Mouse (Mus musculus) lung, postnatal 10 days (tissue): ENCODE measurements around the gene Usp18.
A peak's percentile ranks its signal among the peaks of the same experiment; 100 is the strongest.

Experiments
- DNase-seq: peaks from one replicate; pipeline ENCODE4 v3.0.0; 2021

Usp18 gene

DNA sequence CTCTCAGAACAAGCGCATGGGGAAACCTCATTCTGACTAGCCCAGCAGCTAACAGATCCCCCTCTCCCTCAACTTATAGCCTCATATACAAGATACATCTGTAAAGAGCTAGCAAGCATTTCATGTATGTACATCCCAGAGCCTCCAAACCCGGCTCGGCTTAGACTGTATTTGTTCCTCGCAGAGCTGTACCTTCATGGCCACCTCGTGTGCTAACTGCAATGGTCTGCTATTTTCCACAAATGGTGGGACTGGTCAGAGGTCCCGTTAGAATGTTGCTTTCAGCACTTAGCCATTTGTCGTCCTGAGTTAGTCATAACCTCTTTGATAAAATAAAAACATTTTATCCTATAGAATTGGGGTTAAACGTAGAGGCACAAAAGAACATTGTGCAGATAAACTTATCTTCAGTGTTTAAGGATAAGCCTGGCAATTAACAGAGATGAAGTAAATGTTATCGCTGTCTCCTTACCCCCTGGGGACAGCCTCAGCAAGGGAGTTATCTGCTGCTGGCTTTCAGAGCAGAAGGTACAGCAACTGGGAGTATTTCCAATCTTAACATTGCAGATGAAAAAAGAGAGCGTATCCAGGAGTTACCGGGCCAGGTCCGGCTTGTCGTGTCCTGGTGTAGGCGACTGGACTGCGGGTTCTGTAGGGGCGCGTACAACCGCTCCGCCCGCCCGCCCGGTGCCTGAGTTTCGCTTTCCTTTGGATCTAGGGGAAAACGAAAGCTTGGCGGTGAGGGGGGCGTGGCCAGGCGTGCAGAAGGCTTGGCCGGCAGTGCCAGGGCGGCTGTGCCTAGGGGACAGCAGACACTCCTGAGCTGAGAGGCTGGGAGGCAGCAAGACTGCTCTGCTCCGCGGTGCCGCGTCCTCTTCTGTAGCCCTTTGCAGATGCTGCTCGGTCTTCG is at the start of gene Usp18:
Gene Usp18 (plus strand): TSS at position 780 of the 910 bp plus-strand sequence.
- peak; percentile 95 for DNase-seq

DNA sequence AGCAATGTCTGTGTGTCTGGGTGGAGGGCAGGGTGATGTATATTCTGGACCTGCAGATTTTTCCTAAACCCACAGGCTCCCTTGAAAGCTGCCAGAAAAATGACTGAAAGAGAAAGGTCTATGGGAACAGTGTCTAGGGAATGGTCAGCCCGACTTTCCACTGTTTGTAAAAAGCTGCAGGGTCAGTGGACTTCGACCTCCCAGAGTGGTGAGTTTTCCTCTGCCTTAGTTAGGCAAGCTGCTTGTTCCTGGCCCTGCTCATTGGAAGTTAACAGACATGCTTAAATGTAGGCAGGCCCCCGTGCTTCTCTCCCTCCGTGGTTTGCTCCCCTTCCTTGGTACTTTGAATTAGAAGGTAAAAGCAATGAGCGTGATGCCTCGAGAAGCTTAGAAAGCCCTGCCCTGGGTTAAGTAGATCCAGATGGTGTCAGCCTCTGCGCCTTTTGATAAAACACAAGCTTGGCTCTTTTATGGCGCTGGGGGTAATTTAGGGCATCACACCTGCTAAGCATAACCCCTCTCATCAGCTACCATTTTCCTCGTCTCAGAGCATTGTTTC is 47.8 kb upstream of the Usp18 start:
- DNase-seq = no peak

DNA sequence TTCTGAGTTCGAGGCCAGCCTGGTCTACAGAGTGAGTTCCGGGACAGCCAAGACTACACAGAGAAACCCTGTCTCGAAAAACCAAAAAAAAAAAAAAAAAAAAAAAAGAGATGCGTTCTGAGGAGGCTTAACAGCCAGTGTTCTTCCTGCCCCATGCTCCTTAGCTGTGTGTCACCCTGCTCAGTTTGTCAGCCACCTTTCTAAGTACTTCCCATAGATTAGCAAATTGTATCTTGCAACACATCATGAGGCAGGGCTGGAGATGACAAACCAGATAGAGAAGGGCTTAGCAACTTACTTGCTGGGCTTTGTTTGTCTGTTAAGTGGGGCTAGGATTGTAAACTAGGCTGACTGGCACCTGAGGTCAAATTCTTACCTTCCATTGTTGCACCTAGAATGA is 45.2 kb upstream of the Usp18 start:
- DNase-seq = no peak

DNA sequence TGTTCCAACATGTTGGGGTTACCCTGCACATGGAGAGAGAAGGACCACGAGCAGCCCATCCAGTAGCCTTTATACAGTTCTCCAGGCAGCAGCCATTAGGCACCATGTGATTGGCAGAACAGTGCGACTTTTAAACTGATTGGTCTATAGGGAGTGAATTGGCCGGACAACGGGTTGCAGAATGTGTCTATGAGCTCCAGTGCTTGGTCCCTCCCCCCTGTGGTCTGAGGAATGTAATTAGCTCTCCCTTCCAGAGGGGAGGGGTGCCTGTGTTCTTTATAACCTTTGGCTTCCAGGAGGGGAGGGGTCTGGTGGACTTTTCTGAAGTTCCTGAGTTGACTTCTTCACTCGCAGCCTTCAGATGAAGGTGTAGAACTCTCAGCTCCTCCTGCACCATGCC is 43.7 kb upstream of the Usp18 start:
- DNase-seq = no peak

DNA sequence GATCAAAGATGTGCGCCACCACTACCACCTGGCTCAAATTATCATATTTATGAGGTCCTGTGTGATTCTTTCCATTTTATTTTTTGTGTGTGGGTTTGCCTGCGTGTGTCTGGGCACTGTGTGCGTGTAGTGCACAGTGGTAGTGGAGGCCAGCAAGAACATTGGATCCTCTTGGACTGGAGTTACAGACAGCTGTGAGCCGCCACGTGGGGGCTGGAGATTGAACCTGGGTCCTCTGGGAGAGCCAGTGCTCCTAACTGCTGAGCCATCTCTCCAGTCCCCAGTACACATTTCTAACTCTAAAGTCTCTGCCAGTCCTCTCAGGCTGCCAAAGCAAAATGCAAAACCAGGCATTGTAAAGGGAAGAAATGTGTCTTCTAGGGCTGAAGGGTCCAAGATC is 39.2 kb upstream of the Usp18 start:
- DNase-seq = no peak

DNA sequence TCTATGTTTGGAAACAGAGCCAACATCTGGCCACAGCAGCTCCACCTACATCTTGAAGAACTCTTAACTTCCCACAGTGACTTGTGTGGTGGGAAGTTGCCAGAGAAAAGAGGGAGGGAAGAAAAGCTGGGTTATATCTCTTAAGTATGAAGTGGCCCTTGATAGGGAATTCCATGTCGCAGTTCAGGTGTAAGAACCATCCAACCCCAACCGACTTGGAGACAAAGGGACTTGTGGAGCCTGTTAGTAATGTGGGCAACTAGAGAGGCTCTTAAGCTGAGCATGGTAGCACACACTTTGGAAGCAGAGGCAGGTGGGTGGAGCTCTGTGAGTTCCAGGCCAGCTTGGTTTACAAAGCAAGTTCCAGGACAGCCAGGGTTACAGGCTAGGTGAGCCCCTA is 36.1 kb upstream of the Usp18 start:
- peak; percentile 49 for DNase-seq

DNA sequence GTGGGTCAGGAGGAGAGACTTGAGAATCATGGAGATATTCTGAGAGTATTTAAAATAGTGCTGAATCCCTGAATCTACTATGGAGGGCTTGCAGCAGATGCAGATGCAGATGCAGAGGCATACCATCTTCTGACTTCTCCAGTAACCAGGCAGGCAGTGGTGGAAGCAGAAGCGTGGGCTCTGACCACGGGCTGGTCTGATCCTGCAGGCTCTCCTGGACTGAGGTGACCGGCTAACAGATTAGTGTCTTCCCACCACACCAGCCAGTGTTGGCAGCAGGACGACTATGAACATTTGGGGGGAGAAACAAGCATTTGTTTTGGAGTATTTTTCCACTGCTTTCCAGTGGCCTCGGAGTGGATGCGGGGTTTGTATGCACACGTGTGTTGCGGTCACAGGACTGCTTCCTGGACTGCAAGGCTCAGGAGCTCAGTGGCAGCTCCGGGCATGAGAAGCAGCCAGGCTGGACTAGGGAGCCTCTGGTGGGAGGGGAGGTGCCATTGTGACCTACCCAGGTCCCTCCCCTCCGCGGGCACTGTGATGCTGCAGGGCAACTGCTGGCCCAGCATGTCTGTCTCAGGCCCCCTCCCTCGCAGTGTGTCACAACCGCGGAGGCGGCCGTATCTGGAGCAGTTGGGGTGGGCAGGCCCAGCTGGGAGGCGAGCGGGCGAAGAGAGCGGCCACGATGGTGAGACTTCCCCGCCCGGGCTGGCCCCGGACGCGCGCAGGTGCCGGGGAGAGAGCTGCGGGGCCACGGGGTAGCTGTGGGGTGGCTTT is 35.4 kb upstream of the Usp18 start, which contains the start of gene Tuba8:
Gene Tuba8 (plus strand): TSS at position 548 of the 777 bp plus-strand sequence.
- peak; percentile 69 for DNase-seq

DNA sequence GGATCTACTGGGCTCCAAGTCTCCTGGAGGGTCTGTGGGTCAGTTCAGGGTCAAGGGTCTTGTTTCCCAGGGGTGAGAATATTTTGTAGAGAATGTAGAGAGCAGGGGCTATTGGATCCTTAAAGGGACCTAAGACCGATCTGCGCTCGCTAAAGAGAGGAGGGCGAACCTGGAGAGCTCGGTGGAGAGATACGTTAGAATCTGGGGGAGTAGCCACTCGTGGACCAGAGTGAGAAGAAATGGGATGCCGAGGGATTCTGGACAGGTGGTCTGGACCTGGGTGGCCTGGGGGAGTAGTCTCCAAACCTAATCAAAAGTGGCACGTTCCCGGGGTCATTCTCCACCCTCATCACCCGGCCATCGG is 34.8 kb upstream of the Usp18 start:
- no peak for DNase-seq

DNA sequence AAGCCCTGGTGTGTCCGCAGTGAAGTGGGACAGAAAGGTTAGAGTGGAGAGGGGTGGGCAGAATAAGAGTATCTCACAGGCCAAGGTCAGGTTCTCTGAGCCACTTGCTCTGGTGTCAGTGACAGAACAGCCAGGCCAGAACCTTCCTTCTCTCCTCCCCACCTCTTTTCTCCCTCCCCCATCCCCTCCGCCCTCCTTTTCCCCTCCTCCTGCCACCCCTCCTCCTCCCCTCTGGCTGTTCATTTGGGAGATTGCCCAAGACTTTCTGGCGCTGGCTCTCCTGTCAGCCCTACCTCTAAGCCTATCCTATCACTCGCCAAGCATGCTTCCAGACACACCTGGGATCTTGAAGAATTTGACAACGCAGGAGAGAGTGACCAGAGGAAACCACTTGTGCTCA is 34.0 kb upstream of the Usp18 start:
- DNase-seq = peak; percentile 54

DNA sequence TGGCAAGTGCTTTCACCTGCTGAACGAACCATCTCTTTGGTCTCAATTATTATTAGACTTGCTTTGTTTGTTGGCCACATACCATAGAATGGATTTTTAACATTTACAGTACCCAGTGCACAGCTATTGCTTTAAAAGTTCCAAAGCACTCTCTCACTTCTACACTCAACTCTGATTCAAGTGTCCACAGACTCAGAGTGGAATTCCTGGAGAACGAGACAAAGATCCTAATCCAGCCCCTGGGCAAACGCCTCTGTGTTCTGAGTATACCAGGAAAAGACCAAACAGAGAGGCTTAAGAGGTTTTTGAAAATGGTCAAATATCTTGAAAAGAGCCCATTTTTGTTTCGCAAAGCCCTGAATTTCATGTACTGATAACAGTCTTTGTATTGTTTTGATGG is 32.7 kb upstream of the Usp18 start:
- DNase-seq = no peak

DNA sequence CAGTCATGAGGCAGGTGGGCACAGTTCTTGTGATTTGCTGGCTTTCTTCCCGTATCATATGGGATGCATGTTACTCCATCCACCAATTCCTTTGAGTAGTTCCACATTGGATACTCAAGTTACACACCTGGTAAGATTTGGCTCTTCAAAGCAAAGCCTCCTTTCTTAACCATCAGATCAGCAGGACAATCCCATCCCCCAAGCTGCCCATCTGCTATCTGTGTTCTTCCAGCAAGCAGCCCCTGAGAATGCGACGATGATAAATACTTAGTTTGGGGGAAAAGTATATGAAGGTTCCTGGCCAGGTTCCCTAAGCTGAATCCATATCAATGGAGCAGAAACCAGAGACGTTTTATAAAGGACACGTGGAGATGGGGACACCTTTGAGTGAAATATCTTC is 31.5 kb upstream of the Usp18 start:
- no peak for DNase-seq

DNA sequence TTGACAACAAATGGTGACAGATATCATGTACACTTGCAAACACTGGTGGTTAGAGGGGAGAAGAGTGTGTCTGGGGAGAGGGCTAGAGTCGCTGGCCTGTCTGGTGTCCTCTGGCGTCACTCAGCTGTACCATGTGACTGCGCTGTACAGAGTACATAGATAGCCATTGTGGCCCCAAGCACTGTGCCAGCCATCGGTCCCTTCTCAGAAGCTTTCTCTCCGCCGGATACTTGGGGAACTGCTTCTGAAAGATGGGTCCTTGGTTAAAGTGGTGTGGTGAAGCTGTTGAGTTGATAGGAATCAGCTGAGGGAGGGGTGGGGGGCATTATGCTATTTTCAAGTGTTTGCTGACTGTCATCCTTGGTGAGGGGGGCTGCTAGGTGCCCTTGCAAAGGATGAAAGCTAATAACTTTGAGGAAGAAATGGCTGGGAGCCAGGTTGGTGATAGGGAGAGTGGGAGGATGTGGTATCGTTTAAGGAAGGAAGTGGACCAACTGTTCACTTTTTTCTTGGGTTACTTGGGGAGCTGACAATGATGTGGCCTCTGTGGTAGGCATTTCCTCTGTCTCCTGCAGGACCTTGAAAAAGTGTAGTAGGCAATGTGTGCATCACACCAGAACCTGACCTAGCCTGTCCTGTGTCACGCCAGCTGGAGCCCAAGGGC is 30.9 kb upstream of the Usp18 start:
- no peak for DNase-seq

DNA sequence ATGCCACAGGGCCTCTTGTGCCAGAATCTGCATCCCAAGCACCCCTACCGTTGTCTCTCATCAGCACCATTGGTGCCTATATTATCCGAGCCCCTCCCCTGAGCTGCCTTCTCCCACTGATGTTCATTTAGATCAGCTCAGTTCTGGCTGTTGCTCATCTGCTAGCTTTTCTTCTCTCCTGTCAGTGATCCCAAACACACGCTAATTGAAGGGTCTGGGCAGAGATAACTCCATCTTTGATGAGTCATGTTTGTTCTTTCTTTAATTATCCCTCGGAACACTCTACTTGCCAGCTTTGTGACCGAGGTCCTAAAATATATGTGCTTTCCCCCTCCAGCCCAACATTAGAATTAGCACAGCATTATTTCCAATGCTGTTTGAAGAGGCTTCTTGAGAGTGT is 30.4 kb upstream of the Usp18 start:
- DNase-seq = no peak

DNA sequence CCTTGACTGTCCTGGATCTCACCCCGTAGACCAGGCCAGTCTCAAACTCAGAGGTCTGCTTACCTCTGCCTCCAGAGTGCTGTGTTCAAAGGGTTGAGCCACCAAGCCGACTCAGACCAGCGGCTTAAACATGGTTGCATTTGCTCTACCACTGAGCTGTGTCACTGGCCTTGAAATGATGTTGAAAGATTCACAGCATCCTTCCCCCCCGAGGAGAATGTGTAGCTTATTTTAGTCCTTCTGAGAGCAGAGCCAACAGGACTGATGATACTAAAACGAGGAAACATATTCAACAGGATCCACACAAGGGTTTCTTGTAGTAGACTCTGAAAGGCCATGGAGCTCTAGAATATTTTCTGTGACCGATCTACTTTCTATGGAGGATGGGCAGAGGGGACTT is 29.8 kb upstream of the Usp18 start:
- no peak for DNase-seq

DNA sequence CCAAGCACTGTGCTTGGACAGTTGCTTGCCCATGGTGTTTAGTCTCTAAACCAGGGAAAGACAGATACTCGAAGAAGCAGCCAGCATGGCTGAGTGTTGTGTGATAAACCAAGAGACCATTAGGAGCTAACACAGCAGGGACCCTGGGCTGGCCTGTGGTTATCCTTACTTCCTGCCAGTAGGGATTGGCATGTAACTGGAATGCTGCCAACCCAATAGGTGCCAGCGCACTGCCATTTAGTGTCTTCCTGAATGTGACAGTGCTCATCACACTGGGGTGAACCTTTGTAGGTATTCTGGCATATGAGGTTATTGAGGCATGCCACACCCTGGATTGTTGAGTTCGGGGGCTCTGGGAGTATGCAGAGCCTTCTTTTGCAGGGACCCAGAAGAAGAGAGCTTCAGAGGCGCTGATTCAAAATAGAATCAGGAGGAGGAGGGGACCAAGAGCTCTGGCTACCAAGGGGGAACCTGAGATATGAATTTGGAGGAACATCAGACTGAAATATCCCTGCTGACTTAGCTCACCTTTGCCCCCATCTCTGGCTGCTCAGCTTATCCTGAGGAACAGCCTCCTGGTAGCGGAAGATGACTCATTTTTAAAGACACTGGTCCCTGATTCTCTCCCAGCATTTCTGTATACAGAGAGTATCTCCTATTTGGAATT is 29.0 kb upstream of the Usp18 start:
- no peak for DNase-seq

DNA sequence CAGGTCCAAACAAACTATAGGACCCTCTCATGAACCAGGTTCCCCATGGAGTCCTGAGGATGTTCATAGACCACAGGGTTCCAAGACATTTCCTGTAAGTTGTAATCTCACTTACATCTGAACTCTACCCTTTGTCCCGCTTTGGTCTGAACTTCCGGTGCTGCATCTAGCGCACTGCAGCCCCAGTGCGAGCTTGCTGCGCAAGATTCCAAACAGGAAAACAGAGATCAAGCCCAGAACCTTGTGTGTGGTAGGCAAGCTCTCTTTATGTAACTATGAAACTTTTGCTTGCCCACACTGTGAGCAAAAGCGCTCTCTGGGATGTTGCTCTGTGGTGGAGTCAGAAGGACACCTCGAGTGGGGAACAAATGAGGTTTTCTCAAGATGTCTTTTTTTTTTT is 27.7 kb upstream of the Usp18 start:
- no peak for DNase-seq

DNA sequence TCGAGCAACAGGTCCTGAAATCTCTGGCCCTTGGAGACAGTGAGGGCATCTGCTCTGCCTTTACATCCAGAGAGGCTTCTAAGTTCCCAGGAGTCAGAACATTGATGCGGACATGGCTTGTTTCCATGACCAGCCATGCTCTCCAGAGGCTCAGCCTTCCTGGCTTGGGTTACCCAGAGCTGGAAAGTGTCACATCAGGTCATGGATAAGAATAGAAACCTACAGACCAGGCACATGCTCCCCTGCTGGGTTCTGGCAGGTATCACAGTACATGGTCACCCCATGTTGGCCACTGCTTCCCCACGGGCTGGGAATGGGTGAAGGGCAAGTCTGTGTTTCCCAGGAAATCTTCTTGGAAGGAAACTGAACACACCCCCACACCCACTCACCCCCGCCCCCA is 26.3 kb upstream of the Usp18 start:
- no peak for DNase-seq

DNA sequence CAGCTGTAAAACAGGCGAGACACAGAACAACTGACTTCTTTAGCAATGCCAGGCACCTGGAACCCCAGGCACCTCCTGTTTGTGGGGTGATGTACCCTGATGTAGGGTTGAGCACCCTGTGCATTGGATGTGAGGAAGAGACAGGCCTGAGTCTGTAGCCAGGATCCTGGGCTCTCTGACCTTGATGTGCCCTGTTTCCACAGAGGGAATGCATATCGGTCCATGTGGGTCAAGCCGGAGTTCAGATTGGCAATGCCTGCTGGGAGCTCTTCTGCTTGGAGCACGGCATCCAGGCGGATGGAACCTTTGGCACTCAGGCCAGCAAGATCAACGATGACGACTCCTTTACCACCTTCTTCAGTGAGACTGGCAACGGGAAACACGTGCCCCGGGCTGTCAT is 25.5 kb upstream of the Usp18 start:
- no peak for DNase-seq

DNA sequence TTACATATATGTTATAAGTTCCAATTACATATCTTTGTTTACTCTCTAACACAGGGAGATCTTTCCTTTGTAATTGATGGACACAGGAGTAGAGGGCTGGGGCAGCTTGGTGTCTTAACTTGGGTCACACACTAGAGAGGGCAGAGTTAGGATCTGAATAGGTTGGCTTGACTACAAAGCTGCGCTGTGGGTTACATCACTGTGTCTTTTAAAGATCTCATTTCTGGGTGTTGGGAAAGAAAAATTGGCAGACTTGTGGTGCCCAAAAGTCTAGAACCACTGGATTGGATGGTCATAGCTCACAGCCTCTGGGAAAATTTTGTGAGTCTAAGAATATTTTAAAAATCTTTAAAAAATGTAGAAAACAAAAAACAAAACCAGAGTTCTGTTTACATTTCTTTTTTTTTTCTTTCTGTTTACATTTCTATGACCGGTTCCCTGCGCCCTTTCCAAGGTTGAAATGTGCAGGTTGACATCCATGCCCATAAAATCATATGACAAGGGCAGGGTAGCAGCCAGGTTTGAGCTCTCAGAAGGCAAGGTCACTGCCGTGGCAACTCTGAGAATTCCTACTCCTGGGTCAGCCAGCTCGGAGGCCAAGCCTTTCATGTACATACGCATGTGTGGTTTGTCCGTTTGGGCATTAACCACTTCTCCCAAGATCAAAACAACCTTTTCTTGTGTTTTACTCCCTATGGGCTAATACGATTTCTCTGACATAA is 23.7 kb upstream of the Usp18 start:
- DNase-seq = no peak

DNA sequence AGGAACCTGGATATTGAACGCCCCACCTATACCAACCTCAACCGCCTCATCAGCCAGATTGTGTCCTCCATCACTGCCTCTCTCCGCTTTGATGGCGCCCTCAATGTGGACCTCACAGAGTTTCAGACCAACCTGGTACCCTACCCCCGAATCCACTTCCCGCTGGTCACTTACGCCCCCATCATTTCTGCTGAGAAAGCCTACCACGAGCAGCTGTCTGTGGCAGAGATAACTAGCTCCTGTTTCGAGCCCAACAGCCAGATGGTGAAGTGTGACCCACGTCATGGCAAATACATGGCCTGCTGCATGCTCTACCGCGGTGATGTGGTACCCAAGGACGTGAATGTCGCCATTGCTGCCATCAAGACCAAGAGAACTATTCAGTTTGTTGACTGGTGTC is 22.7 kb upstream of the Usp18 start:
- DNase-seq = no peak

DNA sequence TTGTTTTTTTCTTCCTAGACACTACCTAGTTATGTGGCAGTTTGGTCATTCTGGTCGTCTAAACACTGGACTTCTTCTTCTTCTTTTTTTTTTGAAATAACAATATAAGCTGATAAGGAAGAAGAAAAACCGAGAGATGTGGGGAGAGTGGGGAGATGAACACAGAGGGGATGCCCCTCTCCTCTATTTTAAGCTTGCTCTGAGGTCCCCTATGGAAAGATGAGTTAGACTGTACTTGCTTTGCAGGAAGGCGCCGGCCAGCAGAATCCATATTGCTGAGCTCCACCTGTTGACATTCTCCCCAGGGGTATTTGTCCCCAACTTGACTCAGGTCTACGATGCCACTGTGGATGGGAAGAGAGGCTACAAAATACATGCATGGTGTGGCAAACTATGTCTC is 21.6 kb upstream of the Usp18 start:
- DNase-seq = no peak

DNA sequence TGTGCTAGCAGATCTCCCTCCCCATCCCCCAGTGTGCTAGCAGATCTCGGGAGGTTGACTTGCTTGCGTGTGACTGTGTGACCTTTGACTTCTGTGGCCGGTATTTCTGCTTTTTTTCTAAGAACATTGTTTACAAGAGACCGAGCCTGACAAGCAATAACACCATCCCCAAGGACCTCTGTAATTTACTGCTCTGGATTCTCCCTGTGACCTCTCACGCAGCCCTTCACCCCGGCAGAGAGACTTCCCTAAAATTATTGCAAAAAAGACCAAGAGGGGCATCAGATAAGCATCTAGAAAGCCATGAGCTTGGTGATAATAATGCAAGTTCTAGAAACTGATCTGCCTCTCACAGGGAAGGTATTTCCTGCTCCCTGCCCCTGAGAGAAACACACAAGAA is 20.7 kb upstream of the Usp18 start:
- DNase-seq = no peak
